Mouse (Mus musculus): ENCODE data around the gene Vat1l. TPM values are rescaled to one million over a fixed set of nuclear protein-coding genes. Genes with fewer than 3 reads are reported as not detected.

The Vat1l gene
- polyA plus RNA-seq, 1 experiment from 2014 or later = 8.9 TPM

DNA sequence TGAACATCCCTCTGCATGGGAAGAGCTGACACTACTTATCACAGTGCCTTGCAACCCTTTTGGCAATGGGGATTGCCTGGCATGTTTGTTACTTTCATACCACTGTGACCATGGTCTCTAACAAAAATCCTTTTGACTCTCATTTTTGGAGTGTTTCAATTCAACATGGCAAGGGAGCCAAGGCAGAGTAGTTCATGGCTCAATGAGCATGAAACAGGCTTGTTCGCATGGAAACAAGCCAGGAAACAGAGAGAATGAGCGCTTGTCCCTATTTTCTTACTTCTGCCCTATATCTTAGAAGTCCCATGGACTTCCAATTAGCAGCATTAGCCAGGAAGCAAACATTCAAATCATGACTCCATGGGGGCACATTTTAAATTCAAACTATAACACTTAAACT is 18.6 kb downstream of the Vat1l start:
- Histone ChIP-seq H3K9me3 (no peaks in the 10 kb centered on the region), H3K27ac (no peak overlapping the region), H3K4me3 (no peak overlapping the region), H3K4me1 (peaks cover 7% of the 10 kb centered on the region; the same call in 1 of the 2 replicates), H3K36me3 (replicated peaks) (no peaks in the 10 kb centered on the region), H3K27me3 (ENCODE audit: poor library complexity, severe bottlenecking) (no peaks in the 10 kb centered on the region)
- 90% methylated on average over 2 of the region's 2 CpGs for WGBS
- no peak for DNase-seq (ENCODE audit: extremely low spot score, low spot score)

DNA sequence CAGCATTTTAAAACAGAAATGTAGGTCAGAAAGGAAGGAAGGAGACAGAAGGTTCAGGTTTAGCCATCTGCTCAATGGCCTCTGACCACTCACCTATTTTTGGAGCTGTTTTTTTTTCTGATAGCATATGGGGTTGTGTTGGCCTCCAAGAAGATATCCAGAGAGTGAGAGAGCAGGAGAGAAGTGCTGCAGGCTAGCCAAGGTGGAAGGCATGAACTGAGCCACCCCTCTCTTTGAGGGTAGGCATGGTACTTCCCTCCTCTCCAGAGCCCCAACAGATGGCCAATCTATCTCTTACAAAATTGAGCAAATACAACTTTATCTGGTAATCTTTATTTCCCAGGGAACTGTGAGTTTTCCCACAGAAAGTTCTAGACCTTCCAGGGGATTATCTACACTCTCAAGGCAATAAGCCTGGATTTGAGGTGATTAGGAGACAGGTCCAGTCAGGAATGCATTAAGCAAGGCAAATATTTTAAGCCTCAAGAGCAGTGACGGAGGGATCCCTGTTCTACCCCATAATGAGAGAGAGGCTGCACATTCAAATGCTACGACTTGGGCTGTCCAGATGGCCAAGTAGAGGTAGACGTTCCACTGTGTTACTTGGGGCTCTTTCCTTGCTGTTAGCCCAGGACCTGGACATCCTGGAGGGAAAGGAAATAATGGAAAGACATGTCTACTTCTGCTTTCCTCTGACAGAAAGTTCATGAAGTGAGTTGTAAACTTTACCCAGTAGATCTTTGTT is 46.1 kb downstream of the Vat1l start:
- 81% methylated on average over 3 of the region's 3 CpGs for WGBS
- Histone ChIP-seq H3K27ac (no peak overlapping the region), H3K27me3 (ENCODE audit: poor library complexity, severe bottlenecking) (no peaks in the 10 kb centered on the region), H3K9me3 (no peaks in the 10 kb centered on the region), H3K4me1 (no peaks in the 10 kb centered on the region), H3K4me3 (no peak overlapping the region), H3K36me3 (replicated peaks) (no peaks in the 10 kb centered on the region)
- no peak for DNase-seq (ENCODE audit: extremely low spot score, low spot score)

DNA sequence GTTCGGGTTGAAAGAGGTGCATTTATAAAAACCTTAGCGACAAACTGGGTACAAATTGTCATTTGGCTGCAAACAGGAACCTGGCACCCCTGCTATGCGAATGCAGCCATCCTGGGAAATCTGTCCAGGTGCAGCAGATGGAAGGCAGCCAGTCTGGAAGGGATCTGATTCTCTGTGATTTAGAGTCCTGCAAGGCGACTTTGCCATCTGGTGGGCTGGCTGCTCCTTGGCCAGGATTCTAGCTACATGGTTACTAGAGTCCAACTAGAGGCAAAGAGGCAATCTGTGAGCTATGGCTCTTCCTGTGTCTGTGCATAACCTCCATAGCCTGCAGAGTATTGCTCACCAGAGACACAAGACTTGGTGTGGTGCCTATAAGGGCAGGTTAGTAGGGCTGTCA is 53.3 kb downstream of the Vat1l start:
- H3K27ac ChIP-seq = no peak overlapping the region
- no peaks in the 10 kb centered on the region for H3K27me3 ChIP-seq (ENCODE audit: poor library complexity, severe bottlenecking)
- no peak for DNase-seq (ENCODE audit: extremely low spot score, low spot score)
- no peaks in the 10 kb centered on the region for H3K36me3 ChIP-seq (replicated peaks)
- peaks cover 6% of the 10 kb centered on the region; the same call in 1 of the 2 replicates for H3K4me1 ChIP-seq
- no peaks in the 10 kb centered on the region for H3K9me3 ChIP-seq
- H3K4me3 ChIP-seq = no peak overlapping the region
- WGBS = 86% methylated on average over 4 of the region's 4 CpGs

DNA sequence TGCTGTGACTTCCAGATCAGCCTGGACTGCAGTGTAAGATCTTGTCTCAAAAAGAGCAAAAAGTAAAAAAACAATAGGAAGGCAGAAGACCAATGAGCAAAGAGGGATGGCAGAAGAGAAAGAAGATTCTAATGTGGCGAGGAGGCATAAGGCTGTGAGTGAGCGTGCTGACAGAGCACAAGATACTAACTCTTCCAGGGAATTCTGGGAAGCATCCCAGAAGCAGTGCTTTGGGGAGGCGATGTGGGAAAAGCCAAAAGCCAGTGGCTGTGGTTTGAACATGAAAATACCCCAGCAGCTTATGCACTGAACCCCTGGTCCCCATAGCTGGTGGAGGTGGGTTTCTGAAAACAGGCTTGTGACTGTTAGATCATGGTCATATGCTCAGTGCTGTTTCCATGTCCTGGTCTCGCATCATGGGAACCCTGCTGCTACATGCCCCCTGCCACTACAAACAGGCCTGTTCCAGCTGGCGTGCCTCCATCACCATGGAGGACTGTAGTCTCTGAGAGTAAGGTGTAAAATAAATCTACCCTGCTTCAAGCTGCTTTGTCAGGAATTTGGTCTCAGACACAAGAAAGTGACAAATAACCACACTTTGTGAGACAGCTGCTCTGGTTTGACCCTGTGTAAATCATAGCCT is 54.4 kb downstream of the Vat1l start:
- no peaks in the 10 kb centered on the region for H3K9me3 ChIP-seq
- peaks cover 6% of the 10 kb centered on the region; the same call in 1 of the 2 replicates for H3K4me1 ChIP-seq
- H3K4me3 ChIP-seq = no peak overlapping the region
- no peak for DNase-seq (ENCODE audit: extremely low spot score, low spot score)
- 88% methylated on average over 5 of the region's 5 CpGs for WGBS
- H3K27ac ChIP-seq = no peak overlapping the region
- H3K36me3 ChIP-seq (replicated peaks) = no peaks in the 10 kb centered on the region
- H3K27me3 ChIP-seq (ENCODE audit: poor library complexity, severe bottlenecking) = no peaks in the 10 kb centered on the region

DNA sequence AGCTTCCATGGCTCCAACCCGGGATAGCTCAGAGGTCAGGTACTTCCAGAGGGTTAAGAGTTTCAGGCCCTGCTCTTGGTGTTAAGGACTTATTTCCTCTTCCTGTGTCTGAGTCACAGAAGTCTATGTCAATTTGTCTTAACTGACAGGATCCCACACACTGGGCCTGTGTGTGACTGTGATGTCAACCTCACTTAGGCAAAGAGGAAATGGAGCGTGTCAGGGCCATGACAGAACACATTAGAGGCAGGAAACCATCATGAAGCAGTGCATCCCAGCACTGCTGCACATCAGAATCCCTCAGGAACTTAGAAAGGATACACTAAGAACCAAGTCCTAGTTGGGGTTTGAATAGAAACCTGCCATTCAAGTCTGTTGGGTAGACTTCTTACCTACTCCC is 56.9 kb downstream of the Vat1l start:
- Histone ChIP-seq H3K4me3 (no peak overlapping the region), H3K9me3 (no peaks in the 10 kb centered on the region), H3K27ac (no peak overlapping the region), H3K27me3 (ENCODE audit: poor library complexity, severe bottlenecking) (no peaks in the 10 kb centered on the region), H3K36me3 (replicated peaks) (no peaks in the 10 kb centered on the region), H3K4me1 (peaks cover 13% of the 10 kb centered on the region)
- WGBS = 73% methylated on average over 2 of the region's 2 CpGs
- DNase-seq (ENCODE audit: extremely low spot score, low spot score) = no peak

DNA sequence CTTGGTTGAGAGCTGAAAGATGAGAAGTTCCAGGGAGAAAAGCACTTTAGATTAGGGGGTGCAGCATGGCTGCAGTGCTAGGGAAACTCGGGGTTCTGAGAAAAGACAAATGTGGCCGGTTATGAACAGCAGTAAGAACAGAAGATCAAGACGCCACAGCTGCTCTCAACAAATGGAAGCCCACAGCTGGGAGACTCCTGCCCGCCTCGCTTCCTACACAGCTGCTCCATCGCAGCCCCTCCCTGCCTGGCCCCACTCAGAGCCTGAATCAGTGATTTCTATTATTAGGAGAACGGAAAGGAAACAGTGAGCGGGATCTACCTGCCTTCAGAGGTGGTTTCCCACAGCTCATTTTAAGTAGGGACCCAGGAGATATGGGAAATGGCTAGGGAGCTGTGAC is 69.1 kb downstream of the Vat1l start:
- no peak for DNase-seq (ENCODE audit: extremely low spot score, low spot score)
- H3K9me3 ChIP-seq = no peaks in the 10 kb centered on the region
- 84% methylated on average over 8 of the region's 8 CpGs for WGBS
- no peak overlapping the region for H3K4me3 ChIP-seq
- no peaks in the 10 kb centered on the region for H3K36me3 ChIP-seq (replicated peaks)
- no peaks in the 10 kb centered on the region for H3K27me3 ChIP-seq (ENCODE audit: poor library complexity, severe bottlenecking)
- no peaks in the 10 kb centered on the region for H3K4me1 ChIP-seq
- H3K27ac ChIP-seq = no peak overlapping the region

DNA sequence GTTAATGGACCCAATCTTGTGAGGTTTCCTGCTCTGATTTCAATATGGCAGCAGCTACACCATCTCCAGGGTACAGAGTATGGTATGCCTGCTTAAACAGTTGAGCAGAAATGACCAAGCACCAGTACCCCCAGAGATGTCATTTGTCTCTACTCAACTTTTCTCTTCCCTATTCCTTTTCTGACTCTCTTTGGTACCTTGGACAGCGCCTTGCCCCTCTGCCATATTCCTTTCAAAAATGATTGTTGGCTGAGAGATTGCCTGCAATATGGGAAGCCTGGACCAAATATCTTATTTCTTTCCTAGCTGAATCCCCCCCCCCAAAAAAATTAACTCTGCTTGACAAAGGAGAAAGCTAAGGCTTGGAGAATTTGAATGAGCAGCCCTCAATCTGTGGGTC is 75.7 kb downstream of the Vat1l start:
- Histone ChIP-seq H3K9me3 (no peaks in the 10 kb centered on the region), H3K36me3 (replicated peaks) (0 out of 2 replicates have a peak, but pooled peaks cover 2% of the 10 kb centered on the region), H3K27me3 (ENCODE audit: poor library complexity, severe bottlenecking) (no peaks in the 10 kb centered on the region), H3K27ac (no peak overlapping the region), H3K4me3 (no peak overlapping the region), H3K4me1 (no peaks in the 10 kb centered on the region)
- no peak for DNase-seq (ENCODE audit: extremely low spot score, low spot score)
- WGBS = 64% methylated on average over 1 of the region's 1 CpGs

DNA sequence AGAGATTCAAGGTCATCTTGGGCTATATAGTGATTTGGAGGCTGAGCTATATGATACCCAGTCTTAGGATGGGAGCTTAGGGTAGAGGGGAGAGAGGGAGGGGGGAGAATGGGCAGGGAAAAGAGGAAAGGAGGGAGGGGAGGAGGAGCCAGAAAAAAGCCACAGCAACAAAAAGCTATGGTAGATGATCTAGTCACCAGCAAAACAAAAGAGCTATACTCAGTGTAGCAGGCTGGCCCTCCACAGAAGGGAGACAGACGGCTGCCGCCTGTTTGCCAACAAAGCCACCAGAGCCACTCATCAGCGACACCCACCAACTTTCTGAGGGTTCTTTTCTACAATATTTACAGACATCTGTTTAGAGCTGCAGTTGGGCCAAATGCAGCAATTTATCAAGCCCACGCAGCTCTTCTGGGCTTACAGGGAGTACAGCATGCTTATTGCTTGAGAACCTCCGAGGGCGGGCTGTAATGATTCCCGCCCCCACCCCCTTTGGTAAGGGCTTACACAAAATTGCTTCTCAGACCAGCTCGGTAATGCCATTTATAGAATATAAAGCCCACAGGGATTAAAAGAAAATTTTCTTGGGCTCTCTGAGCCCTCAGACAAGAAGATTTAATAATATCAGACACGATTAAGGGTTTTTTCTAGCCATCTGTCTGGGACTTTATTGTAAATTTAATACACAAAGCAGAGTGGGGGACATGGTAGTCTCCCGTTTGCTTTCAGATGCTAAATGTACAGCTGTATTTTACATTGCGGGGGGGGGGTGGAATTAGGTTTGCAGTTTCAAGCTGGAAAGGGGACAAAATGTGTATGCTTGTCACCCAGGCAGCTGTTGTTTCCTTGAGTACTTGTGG is 89.7 kb downstream of the Vat1l start:
- Histone ChIP-seq H3K36me3 (replicated peaks) (no peaks in the 10 kb centered on the region; the same call in 1 of the 2 replicates), H3K9me3 (no peaks in the 10 kb centered on the region), H3K4me3 (no peak overlapping the region), H3K4me1 (peaks cover 38% of the 10 kb centered on the region), H3K27me3 (ENCODE audit: poor library complexity, severe bottlenecking) (no peaks in the 10 kb centered on the region), H3K27ac (peak overlapping the region; percentile 70; the same call in 1 of the 2 replicates)
- WGBS = 78% methylated on average over 11 of the region's 11 CpGs
- DNase-seq (ENCODE audit: extremely low spot score, low spot score) = no peak

DNA sequence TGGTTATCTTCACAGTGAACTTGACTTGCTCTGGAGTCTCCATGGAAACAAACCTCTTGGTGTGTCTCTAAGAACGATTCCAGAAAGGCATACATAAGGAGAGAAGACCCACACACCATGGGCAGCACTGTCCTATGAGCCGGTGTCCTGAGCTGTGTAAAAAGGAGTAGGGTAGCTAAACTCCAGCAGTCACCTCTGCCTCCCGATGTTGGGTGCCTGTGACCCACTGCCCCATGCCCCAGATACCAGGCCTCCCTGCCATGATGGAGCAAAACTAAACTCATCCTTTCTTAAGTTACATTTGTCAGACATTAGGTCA is 90.3 kb downstream of the Vat1l start:
- Histone ChIP-seq H3K4me1 (peaks cover 43% of the 10 kb centered on the region), H3K4me3 (no peak overlapping the region), H3K27ac (peak overlapping the region; percentile 70; the same call in 1 of the 2 replicates), H3K27me3 (ENCODE audit: poor library complexity, severe bottlenecking) (no peaks in the 10 kb centered on the region), H3K9me3 (no peaks in the 10 kb centered on the region), H3K36me3 (replicated peaks) (no peaks in the 10 kb centered on the region; the same call in 1 of the 2 replicates)
- WGBS = 81% methylated on average over 3 of the region's 3 CpGs
- no peak for DNase-seq (ENCODE audit: extremely low spot score, low spot score)

DNA sequence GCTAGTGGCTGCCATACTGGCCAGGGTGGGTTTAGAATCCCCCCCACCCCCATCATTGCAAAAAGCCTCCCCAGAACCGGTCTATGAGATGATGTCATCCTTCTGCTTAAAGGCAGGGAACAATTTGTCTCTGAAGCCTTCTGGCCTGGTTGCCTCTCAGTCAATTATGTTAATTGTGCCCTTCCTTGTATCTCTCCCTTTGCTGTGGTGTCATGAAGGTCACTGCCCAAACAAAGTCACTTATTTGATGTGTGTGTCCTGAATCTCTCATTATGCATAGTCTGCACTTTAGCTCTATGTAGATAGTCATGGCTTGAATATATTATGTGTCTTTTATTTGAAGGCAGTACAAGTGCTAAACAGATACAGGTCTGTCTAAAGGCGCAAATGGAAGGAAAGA is 92.8 kb downstream of the Vat1l start:
- Histone ChIP-seq H3K36me3 (replicated peaks) (no peaks in the 10 kb centered on the region; the same call in 1 of the 2 replicates), H3K9me3 (no peaks in the 10 kb centered on the region), H3K27ac (no peak overlapping the region), H3K4me1 (peaks cover 47% of the 10 kb centered on the region), H3K4me3 (no peak overlapping the region), H3K27me3 (ENCODE audit: poor library complexity, severe bottlenecking) (no peaks in the 10 kb centered on the region)
- 54% methylated on average over 2 of the region's 2 CpGs for WGBS
- DNase-seq (ENCODE audit: extremely low spot score, low spot score) = no peak

DNA sequence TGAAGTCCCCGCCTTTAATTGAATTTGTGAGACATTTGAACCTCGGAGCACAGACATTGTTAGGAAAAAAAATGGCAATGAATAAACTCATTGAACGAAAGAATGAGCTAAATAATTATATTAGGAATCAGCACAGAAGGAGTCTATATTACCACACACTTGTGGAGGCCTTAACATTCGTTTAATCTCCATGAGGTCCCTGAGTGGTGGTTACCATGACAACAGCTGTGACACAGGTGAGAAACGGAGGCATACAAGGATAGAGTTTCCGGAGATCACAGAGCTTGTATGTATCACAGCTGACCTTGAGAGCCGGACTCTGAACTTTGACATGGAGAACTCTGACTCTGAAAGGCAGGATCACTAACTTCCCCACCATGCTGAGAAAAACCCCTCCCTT is 94.7 kb downstream of the Vat1l start:
- no peak for DNase-seq (ENCODE audit: extremely low spot score, low spot score)
- Histone ChIP-seq H3K4me3 (no peak overlapping the region), H3K36me3 (replicated peaks) (no peaks in the 10 kb centered on the region; the same call in 1 of the 2 replicates), H3K4me1 (peaks cover 43% of the 10 kb centered on the region), H3K27ac (no peak overlapping the region), H3K9me3 (no peaks in the 10 kb centered on the region), H3K27me3 (ENCODE audit: poor library complexity, severe bottlenecking) (no peaks in the 10 kb centered on the region)
- WGBS = 68% methylated on average over 7 of the region's 7 CpGs

DNA sequence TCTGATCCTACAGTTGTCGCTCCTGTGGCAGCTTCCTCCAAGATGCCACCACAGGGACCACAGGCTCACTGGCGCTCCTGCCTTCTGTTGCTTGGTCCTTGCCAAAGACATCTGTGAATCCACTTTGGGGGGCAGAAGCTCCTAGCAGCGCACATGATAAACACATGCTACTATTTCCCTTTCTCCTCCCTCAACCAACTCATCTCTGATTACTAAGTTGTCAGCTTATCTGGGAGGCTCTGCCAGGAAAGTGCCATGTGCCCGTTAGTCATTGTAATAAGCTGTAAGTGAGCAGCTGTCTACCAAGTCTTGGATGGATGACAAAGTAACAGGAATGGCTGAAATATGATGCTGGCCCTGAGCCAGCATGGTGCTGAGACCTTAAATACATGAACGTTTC is 100.9 kb downstream of the Vat1l start:
- no peak overlapping the region for H3K4me3 ChIP-seq
- no peaks in the 10 kb centered on the region for H3K27me3 ChIP-seq (ENCODE audit: poor library complexity, severe bottlenecking)
- WGBS = 86% methylated on average over 5 of the region's 5 CpGs
- H3K27ac ChIP-seq = no peak overlapping the region
- H3K4me1 ChIP-seq = peaks cover 7% of the 10 kb centered on the region; the same call in 1 of the 2 replicates
- no peaks in the 10 kb centered on the region for H3K36me3 ChIP-seq (replicated peaks)
- H3K9me3 ChIP-seq = no peaks in the 10 kb centered on the region
- no peak for DNase-seq (ENCODE audit: extremely low spot score, low spot score)
